Mouse (Mus musculus) limb, embryonic 14.5 days (tissue): ENCODE results near the gene Atp8b3. TPM values are rescaled to one million over a fixed set of nuclear protein-coding genes. Genes with fewer than 3 reads are reported as not detected.

Source experiments
- ATAC-seq: fragments of 200-750 bp; cut with Nextera tagmentation; 2 replicates; pipeline ENCODE4 v1.8.0; 2017; ENCODE audit warnings: low read depth, moderate number of reproducible peaks, moderate TSS enrichment; ENCODE audit not compliant: low FRiP score
- DNase-seq: peaks from one replicate; pipeline ENCODE4 v3.0.0-alpha.2; 2015; ENCODE audit warnings: low spot score
- H3K27ac ChIP-seq: fragments of 300-500 bp; sonication (generic); replicated peaks from 2 replicates; pipeline ENCODE4 v1.5.1; 2014; ENCODE audit warnings: low read depth, mild to moderate bottlenecking, low read length, moderate library complexity, mixed read lengths
- H3K27me3 ChIP-seq: fragments of 300-500 bp; sonication (generic); 2 replicates; pipeline ENCODE4 v1.6.1; 2014; ENCODE audit warnings: low read length, mixed read lengths; ENCODE audit not compliant: control insufficient read depth, insufficient read depth
- H3K36me3 ChIP-seq: fragments of 300-500 bp; sonication (generic); 2 replicates; pipeline ENCODE4 v1.6.1; 2014; ENCODE audit warnings: mild to moderate bottlenecking, low read length, moderate library complexity, mixed read lengths; ENCODE audit not compliant: control insufficient read depth, insufficient read depth
- H3K4me1 ChIP-seq: fragments of 300-500 bp; sonication (generic); 2 replicates; pipeline ENCODE4 v1.6.1; 2014; ENCODE audit warnings: antibody characterized with exemption, low read length, mixed read lengths; ENCODE audit not compliant: control insufficient read depth, insufficient read depth
- H3K4me2 ChIP-seq: fragments of 300-500 bp; sonication (generic); replicated peaks from 2 replicates; pipeline ENCODE4 v1.6.1; 2014; ENCODE audit warnings: low read depth, mild to moderate bottlenecking, low read length, moderate library complexity; ENCODE audit not compliant: severe bottlenecking
- H3K4me3 ChIP-seq: fragments of 300-500 bp; sonication (generic); replicated peaks from 2 replicates; pipeline ENCODE4 v1.5.1; 2014; ENCODE audit warnings: low read length
- H3K9ac ChIP-seq: fragments of 300-500 bp; sonication (generic); 2 replicates; pipeline ENCODE4 v1.6.1; 2014; ENCODE audit warnings: mild to moderate bottlenecking, low read depth, low read length, moderate library complexity; ENCODE audit not compliant: severe bottlenecking
- H3K9me3 ChIP-seq: fragments of 300-500 bp; sonication (generic); 2 replicates; pipeline ENCODE4 v1.6.1; 2016; ENCODE audit warnings: low read length; ENCODE audit not compliant: control insufficient read depth
- POLR2A ChIP-seq: fragments of 200-500 bp; IDR thresholded peaks from 2 replicates; pipeline ENCODE4 v1.8.0; 2012; ENCODE audit warnings: inconsistent platforms, mild to moderate bottlenecking, moderate library complexity, borderline replicate concordance; ENCODE audit not compliant: insufficient read depth, insufficient read length; ENCODE audit errors: extremely low read depth
- WGBS: fragments of 180-500 bp; shearing (Covaris S2); extraction: QIAGEN DNeasy Blood & Tissue Kit; methylation state at CpG from one replicate; pipeline ENCODE4 v1.1.7; 2014; 5-methylcytosine and 5-hydroxymethylcytosine counted together
- polyA plus RNA-seq, 2 experiments: library from polyadenylated mRNA; depleted of rRNA in 1 of 2; stranded (reverse) in 1 of 2; unstranded in 1 of 2; fragments of >200 nt; fragmentation: Nextera tagmentation in 1 of 2; extraction: Ambion mirVana in 1 of 2; gene quantifications; 2 replicates each; pipeline versions ENCODE4 v1.2.1 to v1.2.3; 2012 to 2014

Atp8b3 gene
- polyA plus RNA-seq, 2 experiments: 0.14 to 0.30 TPM

DNA sequence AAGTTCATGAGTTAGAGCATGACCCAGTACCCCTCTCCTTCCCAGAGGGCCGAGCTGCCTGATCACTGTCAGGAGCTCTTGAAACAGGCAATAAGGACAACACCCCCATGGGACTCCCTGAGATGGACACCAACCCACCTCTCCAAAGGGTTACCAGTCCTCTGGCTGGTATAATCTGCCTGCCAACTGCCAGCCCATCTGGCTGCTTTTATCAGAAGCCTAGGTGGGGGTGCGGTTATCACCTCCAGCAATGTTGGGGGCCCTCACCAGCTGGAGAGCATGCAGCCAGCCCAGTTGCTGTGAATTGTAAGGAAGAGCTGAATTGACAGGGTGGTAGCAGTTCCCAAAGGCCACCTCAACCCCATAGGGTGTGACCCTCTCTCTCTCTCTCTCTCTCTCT lies 33.6 kb upstream of the Atp8b3 start:
- H3K9me3 ChIP-seq: no peaks in the 10 kb centered on the region
- no peak for ATAC-seq
- H3K4me2 ChIP-seq: no peak overlapping the region
- peaks cover 11% of the 10 kb centered on the region for H3K36me3 ChIP-seq
- peaks cover 45% of the 10 kb centered on the region for H3K4me1 ChIP-seq
- no peak overlapping the region for H3K27ac ChIP-seq
- 69% methylated on average over 2 of the region's 2 CpGs for WGBS
- no peaks in the 10 kb centered on the region for H3K27me3 ChIP-seq
- DNase-seq: no peak
- no peak overlapping the region for H3K9ac ChIP-seq
- H3K4me3 ChIP-seq: no peak overlapping the region
- no peak for TF ChIP-seq POLR2A

DNA sequence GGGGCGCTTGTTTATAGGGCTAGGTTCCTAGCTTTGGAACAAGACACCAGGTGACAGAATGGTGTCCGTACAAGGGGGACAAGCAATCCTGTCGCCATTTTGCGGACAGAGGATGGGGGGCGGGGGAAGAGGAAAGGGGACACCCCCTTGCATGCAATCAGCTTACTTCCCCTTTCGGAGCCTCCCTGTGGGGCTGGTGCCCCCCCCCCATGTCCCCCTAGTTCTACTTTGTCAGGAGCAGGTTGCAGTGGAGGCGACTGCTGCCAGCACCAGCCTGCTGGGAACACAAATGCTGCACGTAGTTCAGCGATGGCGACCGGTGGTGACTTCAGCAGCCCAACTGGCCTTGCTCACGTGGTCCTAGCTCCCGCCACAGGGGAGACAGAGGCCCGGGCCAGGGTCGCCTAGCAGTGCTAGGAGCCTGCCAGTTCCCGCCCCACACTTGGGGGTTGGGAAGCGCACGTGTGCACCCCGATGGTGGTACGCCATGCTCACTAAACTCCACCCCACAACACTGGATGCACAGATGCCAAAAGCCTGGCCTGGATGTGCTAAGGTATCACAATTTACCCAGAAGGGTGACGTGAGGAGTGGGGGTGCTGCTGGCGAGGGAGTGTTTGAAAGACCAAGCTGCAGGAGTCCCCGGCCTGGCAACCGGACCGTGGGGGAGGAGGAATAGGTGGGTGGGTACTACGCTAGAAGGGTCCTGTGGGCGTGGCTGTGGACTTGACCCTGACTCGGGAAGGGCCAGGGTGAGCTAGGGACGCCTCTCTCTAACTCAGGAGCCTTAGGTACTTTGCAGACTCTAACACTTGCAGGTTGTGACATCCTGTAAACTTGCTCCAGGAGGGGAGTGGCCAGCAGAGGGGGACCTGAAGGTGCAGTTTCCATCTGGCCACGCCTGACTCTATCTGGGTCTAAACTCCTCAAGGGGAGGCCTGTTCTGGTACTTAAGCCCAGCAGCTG lies 32.2 kb upstream of the Atp8b3 start:
- peaks cover 12% of the 10 kb centered on the region for H3K36me3 ChIP-seq
- ATAC-seq (peak; percentile 32; the same call in 1 of the 2 replicates), DNase-seq (no peak)
- H3K27ac ChIP-seq: peak overlapping the region; percentile 61
- TF ChIP-seq POLR2A: no peak
- 19% methylated on average over 30 of the region's 30 CpGs for WGBS
- peak overlapping the region; percentile 41 for H3K4me2 ChIP-seq
- H3K9me3 ChIP-seq: no peaks in the 10 kb centered on the region
- H3K27me3 ChIP-seq: no peaks in the 10 kb centered on the region
- peak overlapping the region; percentile 14; the same call in 1 of the 2 replicates for H3K4me3 ChIP-seq
- H3K4me1 ChIP-seq: peaks cover 45% of the 10 kb centered on the region
- H3K9ac ChIP-seq: peak overlapping the region; percentile 45

DNA sequence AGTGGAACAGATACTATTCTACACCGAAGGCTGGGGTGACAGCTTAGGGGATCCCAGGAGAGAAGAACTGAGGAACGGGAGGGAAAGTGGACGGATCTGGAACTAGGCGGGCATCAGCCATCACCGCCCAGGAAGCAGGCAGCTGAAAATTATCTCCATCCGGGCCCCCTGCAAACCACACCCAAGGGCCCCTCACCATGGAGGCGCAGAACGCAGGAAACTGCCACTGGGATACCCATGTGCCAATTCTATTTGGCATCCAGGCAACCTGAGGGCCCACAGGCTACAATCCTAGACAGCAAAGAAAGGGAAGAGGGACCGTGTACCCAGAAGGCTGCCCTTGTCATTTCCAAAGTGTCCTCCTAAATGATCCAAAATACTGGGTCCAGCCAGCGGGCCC lies 31.5 kb upstream of the Atp8b3 start:
- Histone ChIP-seq H3K27me3 (no peaks in the 10 kb centered on the region), H3K27ac (no peak overlapping the region), H3K9ac (peak overlapping the region; percentile 45; the same call in 1 of the 2 replicates), H3K4me2 (0 out of 2 replicates have a peak overlapping the region, but pooled peaks have one; percentile 41), H3K9me3 (no peaks in the 10 kb centered on the region), H3K36me3 (peaks cover 19% of the 10 kb centered on the region), H3K4me3 (no peak overlapping the region), H3K4me1 (peaks cover 37% of the 10 kb centered on the region)
- DNase-seq (no peak), ATAC-seq (no peak)
- WGBS: 90% methylated on average over 10 of the region's 10 CpGs
- no peak for TF ChIP-seq POLR2A

DNA sequence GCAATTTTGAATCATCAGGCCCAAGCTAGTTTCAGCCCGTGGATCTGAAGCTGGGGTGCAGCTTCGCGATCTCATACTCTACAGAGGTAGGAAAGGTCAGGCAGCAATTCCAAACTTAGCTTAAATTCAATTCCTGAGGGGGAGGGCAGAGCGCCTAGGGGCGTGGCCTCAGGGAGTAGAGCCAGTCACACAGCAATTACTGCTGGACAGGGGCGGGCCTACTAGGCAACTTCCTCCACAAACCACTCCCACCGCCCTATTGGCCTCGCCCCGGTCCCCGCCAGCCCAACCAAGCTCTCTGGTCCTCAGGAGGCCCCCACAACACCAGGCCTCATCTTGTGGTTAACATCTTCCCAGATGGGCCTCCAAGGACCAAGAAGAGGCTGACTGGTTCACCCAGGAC lies 30.7 kb upstream of the Atp8b3 start:
- H3K4me3 ChIP-seq: no peak overlapping the region
- no peaks in the 10 kb centered on the region for H3K9me3 ChIP-seq
- H3K36me3 ChIP-seq: peaks cover 22% of the 10 kb centered on the region
- TF ChIP-seq POLR2A: no peak
- no peak for DNase-seq
- no peaks in the 10 kb centered on the region for H3K27me3 ChIP-seq
- H3K9ac ChIP-seq: no peak overlapping the region
- H3K27ac ChIP-seq: no peak overlapping the region
- ATAC-seq: no peak
- peaks cover 32% of the 10 kb centered on the region for H3K4me1 ChIP-seq
- 31% methylated on average over 10 of the region's 10 CpGs for WGBS
- no peak overlapping the region for H3K4me2 ChIP-seq

DNA sequence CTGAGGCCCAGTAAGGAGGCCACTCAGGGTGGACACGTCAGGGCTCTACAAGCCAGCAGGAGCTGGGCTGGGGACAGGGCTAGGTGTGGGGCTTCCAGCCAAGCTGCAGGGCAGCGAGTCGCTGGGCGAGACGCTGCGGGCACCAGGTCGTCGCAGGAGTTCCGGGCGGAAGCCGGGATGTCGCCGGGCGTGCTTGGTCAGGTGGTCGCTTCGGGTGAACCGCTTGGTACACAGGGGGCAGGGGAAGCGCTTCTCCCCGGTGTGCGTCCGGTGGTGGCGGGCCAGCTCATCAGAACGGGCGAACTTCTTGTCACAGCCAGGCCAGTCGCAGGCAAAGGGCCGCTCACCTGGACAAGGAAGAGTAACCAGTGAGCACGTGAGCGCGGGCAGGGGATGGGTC lies 30.0 kb upstream of the Atp8b3 start:
- TF ChIP-seq POLR2A: no peak
- H3K27ac ChIP-seq: no peak overlapping the region
- peaks cover 22% of the 10 kb centered on the region for H3K36me3 ChIP-seq
- no peak overlapping the region for H3K4me3 ChIP-seq
- H3K4me2 ChIP-seq: no peak overlapping the region
- ATAC-seq: no peak
- 96% methylated on average over 26 of the region's 29 CpGs for WGBS
- H3K9me3 ChIP-seq: no peaks in the 10 kb centered on the region
- no peak overlapping the region for H3K9ac ChIP-seq
- H3K27me3 ChIP-seq: no peaks in the 10 kb centered on the region
- peaks cover 26% of the 10 kb centered on the region for H3K4me1 ChIP-seq
- no peak for DNase-seq
